Mouse (Mus musculus): ENCODE data around the gene Mef2d.

Mef2d gene

DNA sequence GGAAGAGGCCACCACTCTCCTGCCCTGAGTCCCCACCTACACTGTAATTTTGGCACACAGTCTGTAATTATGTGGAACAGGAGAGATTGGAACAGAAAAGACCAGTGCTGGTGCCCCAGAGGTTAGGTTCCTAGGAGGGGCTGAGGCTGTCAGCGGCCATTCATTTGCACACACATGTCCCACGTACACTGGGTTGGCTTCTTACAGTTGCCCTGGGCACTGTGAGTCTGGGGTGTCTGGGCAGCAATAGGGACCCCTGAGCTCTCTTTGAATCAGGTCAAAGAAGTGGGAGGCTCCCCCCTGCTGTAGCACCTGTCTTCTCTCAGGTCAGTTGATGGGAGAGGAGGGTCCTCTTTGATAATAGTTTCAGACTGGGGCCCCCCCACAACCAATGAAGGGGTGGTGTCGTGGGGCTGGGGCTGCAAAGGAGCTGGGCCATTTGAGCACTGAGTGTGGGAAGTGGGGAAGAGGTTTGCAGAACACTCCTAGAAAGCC, 66.1 kb downstream of the Mef2d start:
- no peak for DNase-seq (ENCODE audit: low read depth)

DNA sequence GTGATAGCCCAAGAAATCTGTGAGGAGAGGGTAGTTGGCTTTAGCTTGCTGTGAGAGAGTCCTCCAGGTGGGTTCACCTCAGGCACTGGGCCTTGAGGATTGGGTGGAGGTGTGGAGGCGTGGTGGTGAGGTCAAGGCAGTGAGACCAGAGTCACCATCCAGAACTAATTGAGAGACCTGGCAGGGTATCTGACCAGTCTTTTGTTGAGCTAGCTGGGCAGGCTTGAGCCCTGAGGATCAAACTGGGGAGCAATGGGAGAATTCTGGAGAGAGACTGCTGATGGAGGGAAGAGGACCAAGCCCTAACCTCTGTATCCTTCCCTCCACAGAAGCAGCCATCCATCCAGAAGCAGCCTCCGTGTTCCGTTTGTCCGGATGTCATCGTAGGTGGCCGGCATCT, 67.1 kb downstream of the Mef2d start:
- DNase-seq (ENCODE audit: low read depth), result no peak

DNA sequence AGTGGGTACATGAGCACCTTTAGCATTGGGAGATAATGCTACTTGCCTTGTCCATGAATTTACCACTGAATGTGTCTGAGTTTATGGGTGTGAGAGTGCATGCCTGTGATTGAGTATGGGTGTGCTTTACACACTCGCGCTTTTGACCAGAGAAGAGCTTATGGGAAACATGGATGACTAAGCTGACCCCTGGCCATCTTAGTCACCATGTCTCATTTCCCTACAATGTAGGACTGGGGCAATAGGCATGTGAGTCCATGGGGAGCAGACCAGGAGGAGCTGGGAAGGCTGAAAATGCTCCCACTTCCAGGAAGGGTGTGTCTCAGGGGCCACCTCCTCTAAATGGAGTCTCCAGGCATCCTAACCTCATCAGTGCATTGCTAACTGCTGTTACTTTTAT, 67.9 kb downstream of the Mef2d start:
- DNase-seq (ENCODE audit: low read depth), result no peak

DNA sequence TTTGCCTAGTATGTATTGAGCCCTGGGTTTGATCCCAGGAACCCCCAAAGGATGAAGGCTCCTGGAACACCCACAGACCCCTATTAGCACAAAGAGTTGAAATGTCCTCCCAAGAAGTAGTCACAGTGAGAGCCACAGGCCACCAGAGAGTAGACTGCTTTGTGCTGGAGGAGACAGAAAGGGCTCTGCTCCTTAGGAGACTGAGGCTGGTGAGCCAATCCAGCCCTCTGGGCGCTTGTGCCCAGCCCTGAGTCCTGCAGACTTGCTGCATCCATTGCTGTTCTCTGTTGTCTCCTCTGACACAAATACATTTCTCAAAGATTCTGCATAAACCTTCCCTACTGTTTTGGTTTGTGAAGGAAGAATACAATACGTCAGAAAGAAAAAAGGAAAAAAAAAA, 68.7 kb downstream of the Mef2d start:
- no peak for DNase-seq (ENCODE audit: low read depth)

DNA sequence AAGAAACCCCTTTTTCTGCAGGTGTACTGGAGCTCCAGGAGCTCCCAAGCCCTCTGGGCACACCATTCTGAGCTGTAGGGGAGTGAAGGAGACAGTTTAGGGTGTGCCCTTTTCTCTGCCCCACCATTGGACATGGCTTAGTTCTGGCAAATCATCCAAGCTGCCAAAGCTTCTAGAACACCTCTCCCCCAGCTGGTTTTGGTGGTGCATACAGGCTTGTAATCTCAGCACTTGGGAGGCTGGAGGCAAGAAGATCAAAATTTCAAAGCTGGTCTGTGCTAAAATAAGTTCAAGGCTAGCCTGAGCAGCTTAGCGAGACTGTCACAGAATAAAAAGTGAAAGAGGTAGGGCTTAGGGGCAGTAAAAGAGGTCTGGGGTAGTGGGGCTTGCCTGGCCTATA, 70.2 kb downstream of the Mef2d start:
- DNase-seq (ENCODE audit: low read depth), result no peak

DNA sequence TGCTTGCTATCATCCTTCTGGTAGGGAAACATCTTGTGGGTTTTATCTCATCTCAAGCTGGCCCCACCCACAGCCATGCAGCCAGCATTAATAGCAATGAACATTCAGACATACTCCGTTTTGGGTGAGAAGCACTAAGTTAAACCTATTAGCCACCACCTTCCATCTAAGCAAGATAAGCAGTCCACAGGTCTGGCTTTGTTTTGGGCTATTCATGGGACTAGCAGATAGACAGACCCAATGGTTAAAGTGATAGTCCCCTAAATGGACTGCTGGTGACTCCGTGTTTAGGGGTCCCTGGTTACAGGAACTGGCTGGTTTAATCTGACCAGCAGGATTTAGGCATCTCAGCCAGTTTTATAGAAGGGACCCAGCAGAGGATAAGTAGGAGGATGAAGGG, 70.8 kb downstream of the Mef2d start:
- DNase-seq (ENCODE audit: low read depth), result no peak

DNA sequence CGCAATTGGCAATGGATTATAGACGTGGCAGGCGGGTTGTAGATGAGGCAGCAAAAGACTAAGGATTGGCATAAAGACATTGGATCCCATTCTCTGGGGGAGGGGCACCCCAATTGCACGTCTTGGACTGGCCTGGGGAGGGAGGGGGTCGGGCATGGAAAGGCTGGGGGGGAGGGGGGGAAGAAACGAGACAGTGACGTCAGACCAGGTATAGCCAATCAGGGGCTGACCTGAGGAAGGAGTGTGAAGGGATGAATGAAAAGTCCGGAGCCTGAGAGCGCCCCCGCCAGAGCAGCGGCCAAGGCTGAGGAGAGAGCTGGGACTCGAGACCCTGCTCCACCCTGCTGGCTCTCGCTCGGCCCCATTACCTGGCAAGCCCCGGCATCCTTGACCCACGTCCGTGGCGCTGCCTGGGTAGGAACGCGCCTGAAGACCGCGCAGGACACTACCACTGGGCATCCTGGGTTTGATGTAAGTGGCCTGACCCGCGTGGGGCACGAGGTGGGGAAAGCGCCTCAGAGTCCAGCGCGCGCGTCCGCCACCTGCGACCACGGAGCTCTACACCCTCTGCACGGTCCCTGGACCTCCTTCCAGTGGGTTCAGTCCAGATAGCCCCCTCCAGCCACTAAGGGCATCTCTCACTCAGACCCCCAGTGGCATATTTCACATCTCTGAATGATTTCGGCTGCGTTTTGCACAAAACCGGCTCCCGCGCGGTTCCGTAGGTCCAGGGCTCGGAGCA, 72.2 kb downstream of the Mef2d start:
- no peak for DNase-seq (ENCODE audit: low read depth)

DNA sequence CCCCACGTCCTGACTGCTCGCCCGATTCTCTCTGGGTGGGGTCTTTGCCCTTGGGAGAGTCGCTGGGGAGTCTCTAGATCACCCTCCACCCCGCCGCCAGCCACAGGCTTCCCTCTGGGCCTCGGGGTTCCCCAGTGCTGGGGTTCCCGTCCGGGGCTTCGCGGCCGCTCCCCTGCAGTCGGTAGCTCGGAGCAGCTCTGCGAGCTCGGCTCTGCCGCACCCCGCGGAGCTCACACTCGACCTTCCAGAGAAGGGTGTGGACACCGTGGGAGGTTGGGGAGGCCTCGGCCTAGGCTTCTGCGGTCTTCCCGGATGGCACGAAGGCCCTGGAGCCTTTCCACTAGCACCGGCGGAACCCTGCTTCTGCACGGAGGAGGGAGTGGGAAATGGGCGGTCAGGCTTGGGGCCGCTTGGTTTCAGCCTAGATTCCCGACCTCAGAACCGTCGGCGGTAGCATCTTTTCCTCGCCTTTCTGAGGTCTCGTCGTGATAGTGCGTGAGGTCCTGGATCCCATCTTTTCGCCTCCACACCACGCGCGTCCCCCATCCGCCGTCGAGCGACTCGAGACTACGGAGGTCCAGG, 72.9 kb downstream of the Mef2d start:
- no peak for DNase-seq (ENCODE audit: low read depth)

DNA sequence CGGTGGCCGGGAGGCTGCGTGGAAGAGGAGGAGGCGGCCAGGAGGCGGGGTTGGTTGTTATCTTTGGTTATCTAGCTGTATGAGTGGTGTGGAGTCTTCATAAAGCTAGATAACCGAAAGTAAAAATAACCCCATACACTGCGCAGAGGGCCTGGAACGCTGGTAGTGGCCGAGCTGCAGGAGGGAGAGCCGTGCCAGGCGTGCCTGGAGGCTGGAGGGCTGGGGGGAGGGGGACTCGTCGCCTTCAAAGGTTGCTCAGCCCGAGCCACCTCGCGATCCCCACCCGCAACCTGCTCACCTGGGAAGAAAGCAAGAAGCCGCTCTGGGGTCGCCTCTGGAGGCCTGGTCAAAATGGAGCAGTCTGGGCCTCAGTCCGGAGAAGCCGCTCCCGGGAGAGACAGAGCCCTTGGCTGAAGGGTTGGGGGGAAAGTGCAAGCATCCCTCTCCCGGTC, 73.4 kb downstream of the Mef2d start:
- DNase-seq (ENCODE audit: low read depth), result no peak

DNA sequence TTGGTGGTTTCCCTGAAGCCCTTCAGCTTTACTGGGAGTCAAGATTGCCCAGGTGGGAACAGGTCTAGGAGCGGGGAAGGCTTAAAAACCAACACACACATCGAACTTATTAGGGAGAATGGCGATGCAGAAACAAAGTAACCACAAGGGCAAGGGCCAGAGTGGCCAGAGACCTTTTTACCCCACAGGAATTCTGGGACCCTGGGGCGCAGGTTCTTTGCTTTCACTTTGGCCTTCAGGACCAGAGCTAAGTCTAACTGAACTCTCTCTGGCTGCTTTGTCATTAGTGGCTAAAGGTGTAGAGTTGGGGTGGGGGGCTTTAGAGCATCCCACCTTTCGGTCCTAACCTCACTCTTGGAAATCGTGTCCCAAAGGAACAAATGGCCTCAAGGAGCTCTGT, 73.9 kb downstream of the Mef2d start:
- no peak for DNase-seq (ENCODE audit: low read depth)

DNA sequence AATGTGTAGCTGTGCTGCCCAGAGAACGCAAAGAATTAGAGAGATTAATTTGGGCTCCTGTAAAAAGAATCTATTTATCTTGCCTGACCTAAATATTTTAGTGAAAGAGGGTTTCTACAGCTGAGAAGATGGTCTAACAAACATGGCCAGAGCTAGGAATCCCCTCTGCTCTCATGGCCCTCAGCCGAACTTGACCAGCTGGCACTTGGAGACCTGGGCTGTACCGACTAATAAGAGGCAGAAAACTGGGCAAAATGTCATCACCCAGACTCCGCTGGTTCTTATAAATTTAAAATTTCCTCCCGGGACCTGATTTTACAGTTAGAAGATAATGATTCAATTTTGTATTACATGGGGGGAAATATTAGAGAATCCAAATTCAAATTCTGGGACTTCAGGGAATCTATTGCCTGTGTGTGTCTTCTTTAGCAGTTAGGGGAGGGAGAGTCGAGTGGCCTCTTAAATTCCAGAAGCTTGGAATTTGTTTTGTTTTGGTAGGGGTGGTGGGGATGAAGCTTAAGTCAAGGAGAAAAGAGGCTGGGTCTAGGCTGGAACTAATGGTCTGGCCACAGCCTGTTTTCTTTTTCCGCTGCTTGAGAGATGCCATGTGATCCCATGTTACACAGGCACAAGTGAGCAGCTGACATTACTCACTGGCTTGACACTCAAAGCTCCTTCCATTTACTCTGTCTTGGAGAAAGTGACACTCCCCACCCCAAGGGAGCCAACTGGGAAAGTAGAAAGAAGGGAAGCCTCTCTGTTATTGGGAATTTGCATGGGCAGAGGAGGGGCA, 74.6 kb downstream of the Mef2d start:
- DNase-seq (ENCODE audit: low read depth), result no peak

DNA sequence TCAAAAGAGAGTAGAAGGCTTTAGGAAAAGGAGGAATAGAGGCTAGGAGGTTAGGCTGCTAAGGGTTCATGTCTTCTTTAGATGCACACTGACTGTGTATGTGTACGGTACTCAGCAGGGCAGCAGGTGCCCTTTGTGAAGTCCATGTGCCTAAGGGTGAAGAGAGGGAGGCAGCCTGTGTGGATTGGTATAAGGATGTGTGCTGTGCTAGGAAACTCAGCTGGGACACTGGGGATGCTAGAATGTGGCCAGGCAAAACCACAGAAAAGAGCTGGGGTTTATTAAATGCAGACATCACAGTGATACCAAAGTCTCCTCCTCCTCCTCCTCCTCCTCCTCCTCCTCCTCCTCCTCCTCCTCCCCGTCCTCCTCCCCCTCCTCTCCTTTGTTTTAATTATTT, 75.5 kb downstream of the Mef2d start:
- DNase-seq (ENCODE audit: low read depth), result no peak

DNA sequence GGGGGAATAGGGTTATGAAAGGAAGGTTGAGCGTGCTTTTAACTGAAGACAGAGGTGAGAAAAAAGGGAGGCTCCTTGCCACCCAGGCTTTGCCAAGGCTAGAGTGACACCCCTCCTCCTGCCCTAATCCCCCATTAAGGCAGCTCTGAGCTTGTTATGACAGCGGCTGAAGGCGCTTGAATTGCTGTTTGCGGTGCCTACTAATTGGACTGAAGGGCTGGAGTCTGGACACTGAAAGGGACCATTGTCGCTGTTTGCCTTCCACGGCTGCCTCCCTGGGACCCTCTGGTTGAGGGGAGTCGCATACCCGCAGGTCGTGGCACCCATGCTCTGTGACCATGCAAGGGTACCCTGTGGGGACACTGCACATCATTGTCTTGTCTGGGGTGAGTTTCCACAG, 77.8 kb downstream of the Mef2d start:
- DNase-seq (ENCODE audit: low read depth), result no peak

DNA sequence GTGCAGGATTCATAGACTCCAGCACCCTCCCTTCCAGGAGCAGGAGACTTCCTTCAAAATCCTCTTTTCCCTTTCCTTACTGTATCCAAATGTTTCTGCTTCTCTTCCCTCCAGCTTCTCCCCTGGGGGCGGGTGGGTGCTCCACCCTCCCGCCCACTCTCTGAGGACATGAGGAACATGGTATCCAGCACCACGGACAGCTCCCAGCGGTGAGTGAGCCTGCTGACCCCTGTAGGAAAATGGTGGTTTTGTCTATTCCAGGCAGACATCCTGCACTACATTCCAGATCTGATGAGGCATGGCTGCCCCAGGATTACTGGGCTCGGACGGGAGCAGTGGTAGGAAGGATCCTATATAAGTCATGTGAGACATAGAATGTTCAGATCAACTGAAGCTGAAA, 78.7 kb downstream of the Mef2d start:
- DNase-seq (ENCODE audit: low read depth), result peak; percentile 76

All from c-Kit-positive CD71-negative TER-119-negative erythroid progenitor cells, embryonic 14.5 days (primary cell).